Mouse (Mus musculus): ENCODE results near the gene Trim9. TPM values are rescaled to one million over a fixed set of nuclear protein-coding genes. Genes with fewer than 3 reads are reported as not detected.

The Trim9 gene
- polyA plus RNA-seq, 1 experiment: not detected

DNA sequence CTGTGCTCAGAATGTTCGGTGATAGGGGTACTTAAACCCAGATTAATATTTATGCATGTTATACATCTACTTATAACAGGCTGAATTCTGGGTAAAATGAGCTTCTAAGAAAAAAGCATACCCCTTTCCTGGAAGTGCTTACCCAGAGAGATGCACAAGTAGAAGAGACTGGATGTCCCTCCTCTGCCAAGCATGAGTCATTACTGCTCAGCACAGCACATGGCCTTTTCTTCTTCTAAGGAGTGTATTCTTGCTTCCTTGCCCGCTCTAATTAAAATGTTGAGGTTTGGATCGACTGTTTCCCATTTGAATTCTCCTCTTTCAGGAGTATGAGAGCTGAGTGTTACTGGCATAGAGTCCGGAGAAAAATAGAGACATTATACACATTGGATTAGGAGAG, 3.1 kb upstream of the Trim9 start:
- Histone ChIP-seq H3K79me2 (ENCODE audit: control insufficient read depth, insufficient read depth) (no peaks in the 10 kb centered on the region), H3K27me3 (ENCODE audit: control insufficient read depth, insufficient read depth, insufficient read length) (peaks cover 40% of the 10 kb centered on the region), H3K4me3 (ENCODE audit: insufficient read depth, poor library complexity, severe bottlenecking) (no peak overlapping the region), H3K79me3 (ENCODE audit: low read depth) (no peaks in the 10 kb centered on the region), H3K36me3 (ENCODE audit: control insufficient read depth, insufficient read depth) (no peaks in the 10 kb centered on the region), H3ac (ENCODE audit: control insufficient read depth, insufficient read length, low read depth) (no peak overlapping the region)
- TF ChIP-seq MAX (IDR thresholded peaks at IDR 0.05) (no peak), MYOD1 (IDR thresholded peaks at IDR 0.05; ENCODE audit: control insufficient read depth, insufficient read length, low read depth) (no peak), CTCF (IDR thresholded peaks at IDR 0.05; ENCODE audit: control insufficient read depth, insufficient read depth, insufficient read length) (no peak), USF1 (IDR thresholded peaks at IDR 0.05; ENCODE audit: low read depth) (no peak), CEBPB (IDR thresholded peaks at IDR 0.05; ENCODE audit: low read depth) (no peak), FOSL1 (IDR thresholded peaks at IDR 0.05; ENCODE audit: insufficient read depth, low read length, poor library complexity, severe bottlenecking) (no peak), MYOG (IDR thresholded peaks at IDR 0.05; ENCODE audit: control insufficient read depth, extremely low read depth, insufficient read length) (no peak)

DNA sequence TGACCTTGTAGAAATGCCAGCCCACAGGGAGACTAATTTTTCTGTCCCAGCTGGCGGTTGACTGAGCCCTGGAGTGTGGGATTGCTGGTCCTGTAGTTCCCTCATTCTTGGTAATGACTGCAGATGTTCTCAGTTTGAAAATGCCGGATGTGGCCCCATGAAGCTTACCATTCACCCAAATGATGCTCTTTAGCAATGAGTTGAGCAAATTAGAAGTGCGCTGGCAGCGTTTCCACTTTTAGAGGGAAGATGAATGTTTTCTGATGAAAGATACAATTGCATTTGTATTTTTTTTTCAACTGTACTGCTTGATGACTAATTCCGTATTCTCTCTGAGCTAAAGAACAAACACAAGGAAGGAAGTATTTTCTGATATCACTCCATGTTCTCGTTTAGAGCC, 2.4 kb upstream of the Trim9 start:
- no peak overlapping the region for H3ac ChIP-seq (ENCODE audit: control insufficient read depth, insufficient read length, low read depth)
- H3K79me2 ChIP-seq (ENCODE audit: control insufficient read depth, insufficient read depth): no peaks in the 10 kb centered on the region
- H3K4me3 ChIP-seq (ENCODE audit: insufficient read depth, poor library complexity, severe bottlenecking): no peak overlapping the region
- TF ChIP-seq MYOD1 (IDR thresholded peaks at IDR 0.05; ENCODE audit: control insufficient read depth, insufficient read length, low read depth) (no peak), CTCF (IDR thresholded peaks at IDR 0.05; ENCODE audit: control insufficient read depth, insufficient read depth, insufficient read length) (no peak)
- no peaks in the 10 kb centered on the region for H3K36me3 ChIP-seq (ENCODE audit: control insufficient read depth, insufficient read depth)
- peaks cover 39% of the 10 kb centered on the region for H3K27me3 ChIP-seq (ENCODE audit: control insufficient read depth, insufficient read depth, insufficient read length)
- no peaks in the 10 kb centered on the region for H3K79me3 ChIP-seq (ENCODE audit: low read depth)

- no peak overlapping the region for H3K4me3 ChIP-seq (ENCODE audit: insufficient read depth, poor library complexity, severe bottlenecking)
Measured at GRCm38 (mm10) chr12:70348026-70348425, 612 bp upstream of the Trim9 start.

GRCm38 (mm10) chr12:70346139-70347026, 1.0 kb downstream of the Trim9 start:
- no peak overlapping the region for H3ac ChIP-seq (ENCODE audit: control insufficient read depth, insufficient read length, low read depth)
- TF ChIP-seq MYOD1 (IDR thresholded peaks at IDR 0.05; ENCODE audit: control insufficient read depth, insufficient read length, low read depth): no peak
- TF ChIP-seq USF1 (IDR thresholded peaks at IDR 0.05; ENCODE audit: low read depth): no peak
- no peak for TF ChIP-seq MYOG (IDR thresholded peaks at IDR 0.05; ENCODE audit: control insufficient read depth, extremely low read depth, insufficient read length)
- TF ChIP-seq CEBPB (IDR thresholded peaks at IDR 0.05; ENCODE audit: low read depth): no peak
- TF ChIP-seq CTCF (IDR thresholded peaks at IDR 0.05; ENCODE audit: control insufficient read depth, insufficient read depth, insufficient read length): no peak
- TF ChIP-seq MAX (IDR thresholded peaks at IDR 0.05): no peak
- H3K79me3 ChIP-seq (ENCODE audit: low read depth): no peaks in the 10 kb centered on the region
- no peaks in the 10 kb centered on the region for H3K36me3 ChIP-seq (ENCODE audit: control insufficient read depth, insufficient read depth)
- H3K27me3 ChIP-seq (ENCODE audit: control insufficient read depth, insufficient read depth, insufficient read length): peaks cover 40% of the 10 kb centered on the region
- no peaks in the 10 kb centered on the region for H3K79me2 ChIP-seq (ENCODE audit: control insufficient read depth, insufficient read depth)
- H3K4me3 ChIP-seq (ENCODE audit: insufficient read depth, poor library complexity, severe bottlenecking): no peak overlapping the region

More at GRCm38 (mm10) chr12:70348026-70348425, 612 bp upstream of the Trim9 start:
- Histone ChIP-seq H3K79me2 (ENCODE audit: control insufficient read depth, insufficient read depth) (no peaks in the 10 kb centered on the region), H3K79me3 (ENCODE audit: low read depth) (no peaks in the 10 kb centered on the region), H3K27me3 (ENCODE audit: control insufficient read depth, insufficient read depth, insufficient read length) (peaks cover 39% of the 10 kb centered on the region), H3ac (ENCODE audit: control insufficient read depth, insufficient read length, low read depth) (no peak overlapping the region), H3K36me3 (ENCODE audit: control insufficient read depth, insufficient read depth) (no peaks in the 10 kb centered on the region)
- no peak for TF ChIP-seq FOSL1 (IDR thresholded peaks at IDR 0.05; ENCODE audit: insufficient read depth, low read length, poor library complexity, severe bottlenecking)
- TF ChIP-seq CTCF (IDR thresholded peaks at IDR 0.05; ENCODE audit: control insufficient read depth, insufficient read depth, insufficient read length): no peak
- no peak for TF ChIP-seq MYOD1 (IDR thresholded peaks at IDR 0.05; ENCODE audit: control insufficient read depth, insufficient read length, low read depth)
- TF ChIP-seq MYOG (IDR thresholded peaks at IDR 0.05; ENCODE audit: control insufficient read depth, extremely low read depth, insufficient read length): no peak
- no peak for TF ChIP-seq USF1 (IDR thresholded peaks at IDR 0.05; ENCODE audit: low read depth)
- TF ChIP-seq CEBPB (IDR thresholded peaks at IDR 0.05; ENCODE audit: low read depth): no peak
- TF ChIP-seq MAX (IDR thresholded peaks at IDR 0.05): no peak

DNA sequence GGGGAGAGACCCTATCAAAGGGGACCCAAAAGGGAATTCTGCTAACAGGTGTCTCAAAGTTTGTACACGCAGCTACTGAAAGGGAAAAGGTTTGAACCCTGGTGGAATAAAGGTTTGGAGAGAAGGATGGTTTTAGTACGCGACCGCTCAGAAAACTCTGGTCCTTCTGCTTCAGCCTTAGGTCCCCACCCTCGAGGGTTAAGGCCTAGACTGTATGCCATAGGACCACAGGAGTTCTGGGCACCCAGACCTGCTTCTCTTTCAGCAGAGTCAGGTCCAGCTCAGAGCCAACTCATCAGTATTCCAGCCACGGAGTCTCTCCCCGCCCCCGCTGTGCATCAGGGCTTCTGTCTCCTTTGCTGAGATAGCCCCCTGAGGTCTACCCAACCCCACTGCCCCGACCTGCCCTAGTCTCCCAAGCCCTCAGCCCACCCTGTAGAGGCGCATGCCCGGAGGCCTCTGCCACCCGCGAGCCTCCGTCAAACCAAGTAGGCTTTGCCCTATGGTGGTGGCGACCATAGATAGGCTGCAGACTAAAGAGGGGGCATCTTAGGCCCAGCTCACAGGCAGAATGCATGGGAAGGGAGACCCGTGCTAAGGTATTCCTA, 1.8 kb downstream of the Trim9 start:
- TF ChIP-seq CTCF (IDR thresholded peaks at IDR 0.05; ENCODE audit: control insufficient read depth, insufficient read depth, insufficient read length): no peak
- no peak for TF ChIP-seq CEBPB (IDR thresholded peaks at IDR 0.05; ENCODE audit: low read depth)
- TF ChIP-seq MYOD1 (IDR thresholded peaks at IDR 0.05; ENCODE audit: control insufficient read depth, insufficient read length, low read depth): no peak
- TF ChIP-seq FOSL1 (IDR thresholded peaks at IDR 0.05; ENCODE audit: insufficient read depth, low read length, poor library complexity, severe bottlenecking): no peak
- no peak for TF ChIP-seq MYOG (IDR thresholded peaks at IDR 0.05; ENCODE audit: control insufficient read depth, extremely low read depth, insufficient read length)
- TF ChIP-seq USF1 (IDR thresholded peaks at IDR 0.05; ENCODE audit: low read depth): no peak
- no peak for TF ChIP-seq MAX (IDR thresholded peaks at IDR 0.05)
- Histone ChIP-seq H3K27me3 (ENCODE audit: control insufficient read depth, insufficient read depth, insufficient read length) (peaks cover 38% of the 10 kb centered on the region), H3K36me3 (ENCODE audit: control insufficient read depth, insufficient read depth) (no peaks in the 10 kb centered on the region), H3K4me3 (ENCODE audit: insufficient read depth, poor library complexity, severe bottlenecking) (no peak overlapping the region), H3K79me3 (ENCODE audit: low read depth) (no peaks in the 10 kb centered on the region), H3ac (ENCODE audit: control insufficient read depth, insufficient read length, low read depth) (no peak overlapping the region), H3K79me2 (ENCODE audit: control insufficient read depth, insufficient read depth) (no peaks in the 10 kb centered on the region)
